Mouse (Mus musculus) kidney, embryonic 15.5 days (tissue): ENCODE results near the gene Gm16451. TPM values are rescaled to one million over a fixed set of nuclear protein-coding genes. Genes with fewer than 3 reads are reported as not detected.
"Not testable (repeated sequence)": the region's sequence is repeated elsewhere in the genome, so short reads cannot be mapped to it uniquely, and the experiment has no call there.

ENCODE experiments used
- ATAC-seq: fragments of 200-750 bp; cut with Nextera tagmentation; replicated peaks from 2 replicates; pipeline ENCODE4 v1.8.0; 2017; ENCODE audit warnings: moderate TSS enrichment; ENCODE audit not compliant: low FRiP score
- H3K27ac ChIP-seq: fragments of 300-500 bp; sonication (generic); 2 replicates; pipeline ENCODE4 v1.5.1; 2015; ENCODE audit warnings: mild to moderate bottlenecking, inconsistent platforms
- H3K27me3 ChIP-seq: fragments of 300-500 bp; sonication (generic); 2 replicates; pipeline ENCODE4 v1.6.1; 2015; ENCODE audit warnings: inconsistent platforms
- H3K36me3 ChIP-seq: fragments of 300-500 bp; sonication (generic); 2 replicates; pipeline ENCODE4 v1.6.1; 2015; ENCODE audit warnings: inconsistent platforms
- H3K4me1 ChIP-seq: fragments of 300-500 bp; sonication (generic); 2 replicates; pipeline ENCODE4 v1.6.1; 2015; ENCODE audit warnings: inconsistent platforms
- H3K4me2 ChIP-seq: fragments of 300-500 bp; sonication (generic); 2 replicates; pipeline ENCODE4 v1.6.1; 2015; ENCODE audit warnings: moderate library complexity, mild to moderate bottlenecking, inconsistent platforms
- H3K4me3 ChIP-seq: fragments of 300-500 bp; sonication (generic); replicated peaks from 2 replicates; pipeline ENCODE4 v1.5.1; 2015; ENCODE audit warnings: mild to moderate bottlenecking, inconsistent platforms
- H3K9ac ChIP-seq: fragments of 300-500 bp; sonication (generic); 2 replicates; pipeline ENCODE4 v1.6.1; 2015; ENCODE audit warnings: mild to moderate bottlenecking, inconsistent platforms
- H3K9me3 ChIP-seq: fragments of 300-500 bp; sonication (generic); replicated peaks from 2 replicates; pipeline ENCODE4 v1.6.1; 2016; ENCODE audit warnings: inconsistent platforms
- WGBS: fragments of 180-500 bp; shearing (Covaris S2); methylation state at CpG from one replicate; pipeline ENCODE4 v1.1.7; 2015; ENCODE audit warnings: mixed read lengths; 5-methylcytosine and 5-hydroxymethylcytosine counted together
- polyA plus RNA-seq: library from polyadenylated mRNA; unstranded; fragments of >200 nt; fragmentation: Nextera tagmentation; extraction: Ambion mirVana; gene quantifications from 2 replicates; pipeline ENCODE4 v1.2.1, GENCODE M21; 2015

The Gm16451 gene
- not detected in 2 replicates for polyA plus RNA-seq

DNA sequence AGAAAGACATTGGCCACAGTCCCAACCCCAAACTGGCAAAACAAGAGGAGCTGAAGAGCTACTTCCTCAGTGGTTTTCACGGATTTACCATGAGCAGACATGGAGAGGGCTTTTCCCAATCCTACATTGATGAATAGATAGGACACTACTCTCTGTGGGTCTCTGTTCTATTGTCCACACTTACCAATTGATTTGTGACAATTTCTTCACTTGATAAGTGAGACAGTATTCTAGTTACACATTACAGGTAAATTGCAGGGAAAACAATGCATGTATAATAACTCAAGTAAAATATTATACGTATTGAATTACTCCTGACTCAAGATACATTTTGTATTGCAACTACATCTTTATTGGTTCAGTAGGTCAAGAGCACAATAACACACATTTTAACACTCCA lies at the start of gene Gm16451:
Gene Gm16451 (minus strand): TSS at position 101 of the 400 bp plus-strand sequence.
- H3K27ac ChIP-seq, H3K9me3 ChIP-seq, H3K36me3 ChIP-seq, H3K27me3 ChIP-seq, H3K4me3 ChIP-seq, H3K4me1 ChIP-seq, ATAC-seq, H3K4me2 ChIP-seq, H3K9ac ChIP-seq: not testable (repeated sequence)
- WGBS: no CpG with 5 or more reads among the region's 2 CpGs

DNA sequence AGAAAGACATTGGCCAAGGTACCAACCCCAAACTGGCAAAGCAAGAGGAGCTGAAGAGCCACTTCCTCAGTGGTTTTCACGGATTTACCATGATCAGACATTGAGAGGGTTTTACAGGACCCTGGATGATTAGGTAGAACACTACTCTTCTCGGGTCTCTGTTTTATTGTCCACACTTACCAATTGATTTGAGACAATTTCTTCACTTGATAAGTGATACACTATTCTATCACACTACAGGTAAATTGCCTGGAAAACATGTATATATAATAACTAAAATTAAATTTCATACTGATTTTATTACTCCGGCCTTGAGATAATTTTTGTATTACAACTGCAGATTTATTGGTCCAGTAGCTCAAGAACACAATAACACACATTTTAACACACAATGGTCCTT lies 45.9 kb upstream of the Gm16451 start, which contains the start of gene Vmn1r142:
Gene Vmn1r142 (minus strand): TSS at position 101 of the 400 bp plus-strand sequence.
- H3K36me3 ChIP-seq, H3K9me3 ChIP-seq, H3K4me1 ChIP-seq, H3K4me2 ChIP-seq, H3K4me3 ChIP-seq, H3K27ac ChIP-seq, ATAC-seq, H3K27me3 ChIP-seq, H3K9ac ChIP-seq: not testable (repeated sequence)
- no CpG with 5 or more reads among the region's 3 CpGs for WGBS

DNA sequence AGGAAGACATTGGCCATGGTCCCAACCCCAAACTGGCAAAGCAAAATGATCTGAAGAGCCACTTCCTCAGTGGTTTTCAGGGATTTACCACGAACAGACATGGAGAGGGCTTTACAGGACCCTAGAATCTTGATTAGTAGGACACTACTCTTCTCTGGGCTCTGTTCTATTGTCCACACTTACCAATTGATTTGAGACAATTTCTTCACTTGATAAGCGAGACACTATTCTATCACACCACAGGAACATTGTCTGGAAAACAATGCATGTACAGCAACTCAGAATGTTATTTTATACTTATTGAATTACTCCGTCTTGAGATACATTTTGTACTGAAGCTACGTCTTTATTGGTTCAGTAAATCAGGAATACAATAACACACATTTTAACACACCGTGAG lies 16.6 kb upstream of the Gm16451 start, which contains the start of gene Gm10666:
Gene Gm10666 (minus strand): TSS at position 101 of the 400 bp plus-strand sequence.
- not testable (repeated sequence) for H3K9ac ChIP-seq, H3K4me1 ChIP-seq, H3K9me3 ChIP-seq, H3K27ac ChIP-seq, H3K4me3 ChIP-seq, H3K27me3 ChIP-seq, ATAC-seq, H3K4me2 ChIP-seq, H3K36me3 ChIP-seq
- no CpG with 5 or more reads among the region's 5 CpGs for WGBS

DNA sequence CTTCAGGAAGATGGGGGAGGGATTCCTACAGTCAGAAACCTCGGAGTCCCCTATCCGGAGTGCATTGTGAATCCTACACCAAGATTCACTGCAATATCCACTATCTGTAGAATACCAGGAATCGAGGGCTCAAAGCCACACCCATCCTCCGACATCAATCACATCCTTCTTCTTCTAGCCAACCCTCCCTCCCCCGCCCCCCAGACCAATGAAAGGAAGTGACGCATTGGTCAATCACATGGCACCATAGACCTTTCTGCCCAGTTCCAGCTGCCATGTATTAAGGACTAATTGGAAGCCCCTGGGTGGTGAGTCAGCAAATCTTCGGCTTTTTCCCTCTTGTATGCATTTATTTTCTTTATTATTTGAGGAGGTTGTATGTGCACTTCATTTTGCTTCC lies 49.3 kb downstream of the Gm16451 start, which contains the start of gene Vmn1r139:
Gene Vmn1r139 (plus strand): TSS at position 301 of the 400 bp plus-strand sequence.
- not testable (repeated sequence) for H3K27ac ChIP-seq, H3K4me2 ChIP-seq, H3K9me3 ChIP-seq, ATAC-seq, H3K4me3 ChIP-seq, H3K27me3 ChIP-seq, H3K9ac ChIP-seq, H3K4me1 ChIP-seq, H3K36me3 ChIP-seq
- WGBS: no CpG with 5 or more reads among the region's 7 CpGs

Other genes with a start within 250 kb of the Gm16451 start
- gene Gm5891, start 197.0 kb downstream of the Gm16451 start, polyA plus RNA-seq: not detected in 2 replicates
- gene Vmn1r137, start 123.7 kb downstream of the Gm16451 start, polyA plus RNA-seq: not detected in 2 replicates
- gene Vmn1r138, start 89.3 kb downstream of the Gm16451 start, polyA plus RNA-seq: not detected in 2 replicates
- not detected in 2 replicates for gene Gm6176, start 61.9 kb downstream of the Gm16451 start, polyA plus RNA-seq
- not detected in 2 replicates for gene Vmn1r139, start 49.2 kb downstream of the Gm16451 start, polyA plus RNA-seq
- gene Gm10666, start 16.5 kb upstream of the Gm16451 start, polyA plus RNA-seq: not detected in 2 replicates
- not detected in 2 replicates for gene Vmn1r142, start 45.8 kb upstream of the Gm16451 start, polyA plus RNA-seq
- not detected in 2 replicates for gene Vmn1r143, start 71.1 kb upstream of the Gm16451 start, polyA plus RNA-seq
- gene Gm8653, start 83.0 kb upstream of the Gm16451 start, polyA plus RNA-seq: not detected in 2 replicates
- not detected in 2 replicates for gene Gm8453, start 111.2 kb upstream of the Gm16451 start, polyA plus RNA-seq
- gene Gm4187, start 211.5 kb upstream of the Gm16451 start, polyA plus RNA-seq: not detected in 2 replicates